Comparison of ENCODE assay signal across 8 mouse cellular contexts in the genomic region with DNA sequence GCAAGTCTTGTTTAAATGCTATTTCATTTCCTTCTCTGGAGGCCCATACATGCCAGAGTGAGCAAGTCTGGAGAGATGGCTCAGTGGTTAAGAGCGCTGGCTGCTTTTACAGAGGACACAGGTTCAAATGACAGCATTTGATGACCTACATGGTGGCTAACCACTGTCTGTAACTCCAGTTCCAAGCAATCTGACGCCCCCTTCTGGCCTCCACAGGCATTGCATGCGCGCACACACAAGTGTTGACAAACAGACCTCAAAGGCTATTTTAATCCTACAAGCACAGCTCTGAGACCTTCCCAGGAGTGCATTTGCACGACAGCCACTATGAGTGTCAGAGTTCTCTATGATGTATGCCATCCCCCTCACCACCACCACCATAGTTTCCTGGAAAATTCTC.
DNase-seq lines count a peak whose midpoint lies in the region; ATAC-seq and TF ChIP-seq lines count a peak whose summit lies in the region.

No protein-coding gene starts in this region.

- no peaks in the 10 kb centered on the region for H3K36me3 ChIP-seq in midbrain, embryonic 16.5 days (ENCODE audit: control insufficient read depth, insufficient read depth, low read length)
- H3K36me3 ChIP-seq in hindbrain, embryonic 10.5 days, result no peaks in the 10 kb centered on the region

- WGBS in midbrain, embryonic 16.5 days, result 69% methylated on average over 5 of the region's 5 CpGs
- WGBS in hindbrain, embryonic 10.5 days, result 66% methylated on average over 5 of the region's 5 CpGs

- DNase-seq in left cerebral cortex, postnatal 4 days, result peak; percentile 9
- no peak for DNase-seq in left cerebral cortex, adult 18-20 months (ENCODE audit: low spot score in 2 of 2)
- no peak for DNase-seq in Patski (ENCODE audit: low read depth, low spot score)
- peak; percentile 36 to 40 for DNase-seq in kidney, postnatal 4 days
- DNase-seq in testis, postnatal 14 days (ENCODE audit: low spot score), result peak; percentile 46
- no peak for DNase-seq in hindbrain, embryonic 10.5 days (ENCODE audit: low spot score)

- no peaks in the 10 kb centered on the region for H3K9me3 ChIP-seq in midbrain, embryonic 16.5 days (replicated peaks; ENCODE audit: control insufficient read depth, low read length, poor library complexity, severe bottlenecking)
- H3K9me3 ChIP-seq in hindbrain, embryonic 10.5 days, result no peaks in the 10 kb centered on the region

- intact Hi-C loops in left cerebral cortex, postnatal 4 days (cut with DNase I), result no loop called here

- in situ Hi-C loops in Patski (cut with MboI; ENCODE audit: low pct_unique_long_range_greater_than_20kb), result no loop called here

- H3K4me1 ChIP-seq in midbrain, embryonic 16.5 days (ENCODE audit: control insufficient read depth, insufficient read depth, low read length), result no peaks in the 10 kb centered on the region
- no peaks in the 10 kb centered on the region for H3K4me1 ChIP-seq in hindbrain, embryonic 10.5 days (replicated peaks)

- H3K4me3 ChIP-seq in midbrain, embryonic 16.5 days (ENCODE audit: low read depth, low read length), result no peak overlapping the region
- no peak overlapping the region for H3K4me3 ChIP-seq in hindbrain, embryonic 10.5 days

- no peak overlapping the region for H3K4me2 ChIP-seq in midbrain, embryonic 16.5 days (ENCODE audit: low read length)

- CTCF ChIA-PET in Patski (lab: Charles Lee), result no interaction called here

- H3K9ac ChIP-seq in midbrain, embryonic 16.5 days (ENCODE audit: low read depth, low read length), result no peak overlapping the region

- no peak for ATAC-seq in Patski
- ATAC-seq in granulocyte monocyte progenitor cell, adult 5-6 weeks (replicated peaks; ENCODE audit: poor library complexity, severe bottlenecking), result no peak
- no peak for ATAC-seq in midbrain, embryonic 16.5 days

- peak; percentile 46 for TF ChIP-seq CTCF in Patski (IDR thresholded peaks at IDR 0.05)

- POLR2A ChIA-PET in Patski (lab: Charles Lee), result no interaction called here

- H3K27me3 ChIP-seq in Patski, result peaks cover 8% of the 10 kb centered on the region
- H3K27me3 ChIP-seq in midbrain, embryonic 16.5 days (ENCODE audit: control insufficient read depth, insufficient read depth, low read depth, low read length), result no peaks in the 10 kb centered on the region
- no peaks in the 10 kb centered on the region for H3K27me3 ChIP-seq in hindbrain, embryonic 10.5 days (ENCODE audit: insufficient read depth, poor library complexity, severe bottlenecking)

- H3K27ac ChIP-seq in midbrain, embryonic 16.5 days (ENCODE audit: low read length), result no peak overlapping the region
- H3K27ac ChIP-seq in hindbrain, embryonic 10.5 days, result no peak overlapping the region

Comparison
In these comparisons a context has a peak if more than half of its experiments do, and no peak if none do; other contexts are left out.
1. DNase-seq: peak in left cerebral cortex, postnatal 4 days (single experiment), kidney, postnatal 4 days (2 of 2) and testis, postnatal 14 days (single experiment); none in left cerebral cortex, adult 18-20 months (0 of 2), Patski (single experiment) and hindbrain, embryonic 10.5 days (single experiment).